Mouse (Mus musculus): ENCODE data around the gene Syt11. TPM values are rescaled to one million over a fixed set of nuclear protein-coding genes. Genes with fewer than 3 reads are reported as not detected.
"Not testable (repeated sequence)": the region's sequence is repeated elsewhere in the genome, so short reads cannot be mapped to it uniquely, and the experiment has no call there.

The Syt11 gene
- polyA plus RNA-seq (2016; fragmentation: Nextera tagmentation; extraction: Ambion mirVana) = 1.4 and 1.5 TPM in 2 replicates

GRCm38 (mm10) chr3:88774939-88775841 lies at the start of gene Syt11:
Syt11 (minus strand) TSS chr3:88775164.
- 5% methylated on average over 41 of the region's 51 CpGs for whole genome bisulfite sequencing (ENCODE audit: insufficient replicate concordance)
- not testable (repeated sequence) for H3K27me3 ChIP-seq (replicated peaks); H3K9me3 ChIP-seq (replicated peaks); H3K4me1 ChIP-seq; H3K36me3 ChIP-seq
- Histone ChIP-seq H3K4me2 (peak within 1 kb of the TSS; percentile 65), H3K27ac (peak within 1 kb of the TSS; percentile 78; the same call in 1 of the 2 replicates), H3K9ac (peak within 1 kb of the TSS; percentile 69), H3K4me3 (peak within 1 kb of the TSS; percentile 62)
- ATAC-seq = peak; percentile 82

DNA sequence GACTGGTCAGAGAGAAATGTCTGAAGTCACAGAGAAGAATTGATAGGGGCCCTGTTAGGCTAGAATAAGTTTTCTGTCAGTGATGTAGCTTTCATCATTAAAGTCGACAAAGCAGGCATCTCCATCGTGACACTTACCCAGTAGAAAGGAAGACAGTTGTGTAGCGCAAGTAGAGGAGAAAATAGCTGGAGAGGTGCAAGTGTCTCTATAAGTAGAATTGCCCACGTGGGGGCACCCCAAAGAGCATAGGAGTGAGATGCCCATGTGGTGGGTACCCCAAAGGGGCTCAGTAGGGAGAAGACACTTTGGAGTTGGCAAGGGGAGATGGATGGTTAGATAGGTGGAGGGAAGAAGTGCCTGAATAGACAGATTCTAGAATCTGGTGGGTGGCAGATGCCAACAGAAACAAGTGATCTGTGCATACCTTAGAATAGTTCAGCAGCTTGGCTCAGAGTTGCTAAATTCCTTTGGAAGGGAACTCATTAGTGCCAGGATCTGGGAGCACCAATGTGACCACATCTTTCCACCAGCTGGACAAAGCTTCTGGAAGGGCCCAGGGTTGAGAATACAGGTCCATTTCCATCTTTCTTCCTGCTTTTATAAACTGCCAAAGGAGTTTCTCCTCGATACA lies 29.1 kb upstream of the Syt11 start:
- Histone ChIP-seq H3K4me2 (no peak overlapping the region), H3K4me1 (no peaks in the 10 kb centered on the region), H3K4me3 (no peak overlapping the region), H3K36me3 (peaks cover 24% of the 10 kb centered on the region), H3K27ac (no peak overlapping the region), H3K27me3 (replicated peaks) (no peaks in the 10 kb centered on the region), H3K9ac (no peak overlapping the region), H3K9me3 (replicated peaks) (no peaks in the 10 kb centered on the region)
- WGBS (ENCODE audit: insufficient replicate concordance) = 80% methylated on average over 5 of the region's 5 CpGs
- no peak for ATAC-seq

GRCm38 (mm10) chr3:88797507-88797906 lies 22.5 kb upstream of the Syt11 start:
- H3K4me2 ChIP-seq; ATAC-seq; H3K4me1 ChIP-seq; H3K9me3 ChIP-seq (replicated peaks); H3K36me3 ChIP-seq; H3K27ac ChIP-seq; H3K4me3 ChIP-seq; H3K9ac ChIP-seq; H3K27me3 ChIP-seq (replicated peaks): not testable (repeated sequence)
- WGBS (ENCODE audit: insufficient replicate concordance) = 84% methylated on average over 6 of the region's 6 CpGs

DNA sequence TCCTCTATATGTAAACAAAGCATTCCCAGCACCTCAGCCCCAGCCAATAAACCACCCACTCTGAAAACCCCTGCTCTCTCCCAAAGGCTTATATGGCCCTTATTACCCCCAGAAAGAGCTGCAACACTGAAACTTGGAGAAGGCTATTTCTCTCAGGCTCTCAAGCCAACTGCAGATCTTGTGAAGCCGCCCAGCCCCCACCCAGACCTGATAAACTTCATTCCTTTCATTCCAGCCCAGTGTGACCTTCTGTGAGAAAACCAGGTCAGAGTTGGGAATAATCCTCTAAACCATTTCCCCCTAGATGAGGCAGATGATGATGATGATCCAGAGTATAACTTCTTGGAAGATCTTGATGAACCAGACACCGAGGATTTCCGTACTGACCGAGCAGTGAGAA lies 13.1 kb upstream of the Syt11 start:
- H3K9ac ChIP-seq; H3K27me3 ChIP-seq (replicated peaks); H3K9me3 ChIP-seq (replicated peaks); H3K4me1 ChIP-seq; H3K27ac ChIP-seq; H3K4me2 ChIP-seq; ATAC-seq; H3K4me3 ChIP-seq: not testable (repeated sequence)
- peaks cover 16% of the 10 kb centered on the region for H3K36me3 ChIP-seq
- 100% methylated on average over 1 of the region's 4 CpGs for WGBS (ENCODE audit: insufficient replicate concordance)

GRCm38 (mm10) chr3:88786805-88787204 lies 11.8 kb upstream of the Syt11 start:
- H3K9me3 ChIP-seq (replicated peaks); ATAC-seq; H3K4me3 ChIP-seq; H3K4me1 ChIP-seq; H3K27me3 ChIP-seq (replicated peaks); H3K27ac ChIP-seq; H3K9ac ChIP-seq; H3K4me2 ChIP-seq: not testable (repeated sequence)
- peaks cover 16% of the 10 kb centered on the region for H3K36me3 ChIP-seq
- no CpG with 5 or more reads among the region's 8 CpGs for WGBS (ENCODE audit: insufficient replicate concordance)

DNA sequence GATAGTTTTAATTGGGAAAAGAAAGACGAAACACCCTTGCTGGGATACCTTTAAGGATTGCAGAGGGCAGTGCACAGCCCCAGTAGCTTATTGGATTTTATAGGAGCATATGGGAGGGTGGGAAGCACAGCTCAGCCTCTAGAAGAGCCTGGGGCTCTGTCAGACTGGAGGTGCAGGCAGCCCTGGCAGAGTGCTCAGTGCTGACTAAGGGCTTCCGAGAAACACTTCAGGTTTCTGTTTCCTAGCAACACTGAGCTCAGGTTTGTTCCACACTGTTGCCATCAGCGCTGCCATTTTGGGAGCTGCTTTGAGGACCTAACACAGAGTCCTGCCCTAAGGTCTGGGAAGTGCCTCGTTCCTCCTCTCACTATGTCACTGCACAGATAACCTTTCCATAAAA lies 11.4 kb upstream of the Syt11 start:
- H3K36me3 ChIP-seq = peaks cover 16% of the 10 kb centered on the region
- not testable (repeated sequence) for H3K4me2 ChIP-seq; H3K27ac ChIP-seq; H3K27me3 ChIP-seq (replicated peaks); H3K9me3 ChIP-seq (replicated peaks); ATAC-seq; H3K4me3 ChIP-seq; H3K4me1 ChIP-seq; H3K9ac ChIP-seq
- WGBS (ENCODE audit: insufficient replicate concordance) = 79% methylated on average over 1 of the region's 4 CpGs

- no peaks in the 10 kb centered on the region for H3K9me3 ChIP-seq (replicated peaks)
- H3K9ac ChIP-seq = no peak overlapping the region
- no peak for ATAC-seq
- H3K36me3 ChIP-seq = peaks cover 16% of the 10 kb centered on the region
- no peak overlapping the region for H3K4me2 ChIP-seq
- no peaks in the 10 kb centered on the region for H3K4me1 ChIP-seq
- H3K27ac ChIP-seq = no peak overlapping the region
- 85% methylated on average over 5 of the region's 5 CpGs for WGBS (ENCODE audit: insufficient replicate concordance)
- H3K4me3 ChIP-seq = no peak overlapping the region
- no peaks in the 10 kb centered on the region for H3K27me3 ChIP-seq (replicated peaks)
Observed at GRCm38 (mm10) chr3:88784889-88785288, 9.9 kb upstream of the Syt11 start.

GRCm38 (mm10) chr3:88773163-88773562 lies 1.8 kb downstream of the Syt11 start:
- not testable (repeated sequence) for H3K4me1 ChIP-seq; H3K4me3 ChIP-seq; H3K27me3 ChIP-seq (replicated peaks); H3K9ac ChIP-seq; H3K36me3 ChIP-seq; H3K9me3 ChIP-seq (replicated peaks); ATAC-seq; H3K4me2 ChIP-seq; H3K27ac ChIP-seq
- WGBS (ENCODE audit: insufficient replicate concordance) = 85% methylated on average over 6 of the region's 6 CpGs

- WGBS (ENCODE audit: insufficient replicate concordance) = under 1% methylated on average over 19 of the region's 19 CpGs
- H3K4me1 ChIP-seq; H3K27me3 ChIP-seq (replicated peaks); H3K36me3 ChIP-seq; H3K4me3 ChIP-seq; H3K9ac ChIP-seq; H3K9me3 ChIP-seq (replicated peaks); H3K27ac ChIP-seq: not testable (repeated sequence)
- peak overlapping the region; percentile 44 for H3K4me2 ChIP-seq
- ATAC-seq = peak; percentile 58
Observed at GRCm38 (mm10) chr3:88772399-88772798, 2.6 kb downstream of the Syt11 start.

DNA sequence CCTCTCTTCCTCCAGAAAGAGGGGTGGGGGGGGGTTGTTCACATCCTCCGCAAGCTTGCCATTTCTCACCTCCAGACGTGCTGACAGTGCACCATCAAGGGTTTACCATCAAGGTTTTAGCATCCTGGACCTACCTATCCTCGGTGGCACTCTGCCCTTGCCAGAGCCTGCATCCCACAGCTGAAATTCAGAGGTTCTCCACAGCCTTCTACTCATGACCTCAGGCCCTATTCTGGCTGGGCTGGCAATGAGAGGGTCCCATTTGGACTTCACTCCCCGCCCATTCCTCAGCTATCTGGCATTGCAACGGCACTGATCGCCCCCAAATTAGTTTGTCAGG lies 3.1 kb downstream of the Syt11 start:
- H3K36me3 ChIP-seq; H3K4me1 ChIP-seq; H3K27me3 ChIP-seq (replicated peaks); ATAC-seq; H3K9me3 ChIP-seq (replicated peaks); H3K9ac ChIP-seq: not testable (repeated sequence)
- Histone ChIP-seq H3K27ac (0 out of 2 replicates have a peak overlapping the region, but pooled peaks have one; percentile 36), H3K4me2 (peak overlapping the region; percentile 74), H3K4me3 (peak overlapping the region; percentile 47)
- 18% methylated on average over 3 of the region's 6 CpGs for WGBS (ENCODE audit: insufficient replicate concordance)

GRCm38 (mm10) chr3:88771189-88771940 lies 3.6 kb downstream of the Syt11 start:
- H3K4me1 ChIP-seq; H3K27me3 ChIP-seq (replicated peaks); H3K36me3 ChIP-seq; H3K9ac ChIP-seq; H3K9me3 ChIP-seq (replicated peaks): not testable (repeated sequence)
- peak overlapping the region; percentile 47 for H3K4me3 ChIP-seq
- 2% methylated on average over 21 of the region's 28 CpGs for WGBS (ENCODE audit: insufficient replicate concordance)
- H3K27ac ChIP-seq = 0 out of 2 replicates have a peak overlapping the region, but pooled peaks have one; percentile 36
- peak overlapping the region; percentile 74 for H3K4me2 ChIP-seq
- ATAC-seq = peak; percentile 58

DNA sequence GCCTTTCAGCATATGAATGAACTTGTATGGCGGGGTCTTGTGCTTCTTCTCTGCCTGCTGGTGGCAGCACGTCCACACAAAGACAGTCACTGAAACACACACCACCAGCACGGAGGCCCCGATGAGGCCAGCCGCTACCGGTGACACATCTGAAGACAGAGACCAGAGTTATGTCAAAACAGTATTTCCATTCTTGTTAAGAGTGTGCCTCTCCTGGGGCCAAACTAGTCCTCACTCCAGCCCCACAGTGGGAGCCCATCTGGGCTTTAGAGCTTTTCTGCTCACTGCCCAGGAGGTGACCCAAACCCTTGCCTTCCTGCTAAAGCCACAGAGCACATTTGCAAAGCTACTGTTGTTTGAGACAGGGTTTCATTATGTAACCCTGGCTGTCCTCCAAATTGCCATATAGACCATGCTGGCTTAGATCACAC lies 12.5 kb downstream of the Syt11 start:
- 37% methylated on average over 6 of the region's 6 CpGs for WGBS (ENCODE audit: insufficient replicate concordance)
- Histone ChIP-seq H3K4me3 (no peak overlapping the region), H3K4me2 (no peak overlapping the region), H3K27ac (no peak overlapping the region), H3K4me1 (peaks cover 16% of the 10 kb centered on the region), H3K9me3 (replicated peaks) (no peaks in the 10 kb centered on the region), H3K9ac (no peak overlapping the region), H3K27me3 (replicated peaks) (0 out of 2 replicates have a peak, but pooled peaks cover 2% of the 10 kb centered on the region), H3K36me3 (no peaks in the 10 kb centered on the region)
- no peak for ATAC-seq
